Mouse (Mus musculus) frontal cortex, adult 2 months (tissue): ENCODE data around the gene Lrif1. TPM values are rescaled to one million over a fixed set of nuclear protein-coding genes. Genes with fewer than 3 reads are reported as not detected.
"Not testable (repeated sequence)": the region's sequence is repeated elsewhere in the genome, so short reads cannot be mapped to it uniquely, and the experiment has no call there.

ENCODE experiments used
- DNase-seq, 2 experiments: peaks; one replicate each; pipeline ENCODE4 v3.0.0; 2022; ENCODE audit warnings: low spot score in 1 of 2; ENCODE audit errors: extremely low spot score in 1 of 2
- polyA plus RNA-seq: library from polyadenylated mRNA; depleted of rRNA; stranded (reverse); fragments of >200 nt; gene quantifications from 2 replicates; pipeline ENCODE4 v1.2.3, GENCODE M21; 2012; rRNA removed

The Lrif1 gene
- 15.6 and 18.2 TPM in 2 replicates for polyA plus RNA-seq

GRCm38 (mm10) chr3:106684830-106685229 is at the start of gene Lrif1:
Gene Lrif1, plus strand, starts transcription at chr3:106684987.
- peak; percentile 89 to 92 for DNase-seq

GRCm38 (mm10) chr3:106672811-106673210 is 12.0 kb upstream of the Lrif1 start:
- DNase-seq, result not testable (repeated sequence)

- DNase-seq, result peak in 1 of 2 experiments; percentile 26
Observed at GRCm38 (mm10) chr3:106685381-106685780, 594 bp downstream of the Lrif1 start.

- DNase-seq, result peak; percentile 97 to 99
Observed at GRCm38 (mm10) chr3:106721397-106722027, 36.7 kb downstream of the Lrif1 start.

GRCm38 (mm10) chr3:106722028-106722945 is 37.5 kb downstream of the Lrif1 start:
- peak; percentile 89 for DNase-seq

- no peak for DNase-seq
Observed at GRCm38 (mm10) chr3:106755898-106756297, 71.1 kb downstream of the Lrif1 start.

- no peak for DNase-seq
Observed at GRCm38 (mm10) chr3:106771834-106772233, 87.0 kb downstream of the Lrif1 start.

GRCm38 (mm10) chr3:106785130-106785529 is 100.3 kb downstream of the Lrif1 start:
- DNase-seq, result no peak

Other genes with a start within 250 kb of the Lrif1 start
- gene Dennd2d, start 202.6 kb upstream of the Lrif1 start, polyA plus RNA-seq, result 0.28 and 0.36 TPM in 2 replicates
- 32.8 and 37.2 TPM in 2 replicates for gene Dram2, start 137.2 kb upstream of the Lrif1 start, polyA plus RNA-seq
- 30.4 and 32.7 TPM in 2 replicates for gene Cept1, start 137.2 kb upstream of the Lrif1 start, polyA plus RNA-seq
- gene Cd53, start 105.2 kb downstream of the Lrif1 start, polyA plus RNA-seq, result 8.6 and 12.4 TPM in 2 replicates
- gene Olfr266, start 141.3 kb downstream of the Lrif1 start, polyA plus RNA-seq, result 0.08 TPM in 1 of 2 replicates, not detected in the other